Mouse (Mus musculus) central nervous system, embryonic 14 days (tissue): ENCODE results near the gene Fndc7. TPM values are rescaled to one million over a fixed set of nuclear protein-coding genes. Genes with fewer than 3 reads are reported as not detected.

Source experiments
- polyA plus RNA-seq: library from polyadenylated mRNA; depleted of rRNA; stranded (reverse); fragments of >200 nt; gene quantifications from 2 replicates; pipeline ENCODE4 v1.2.3, GENCODE M21; 2012; rRNA removed

Fndc7 gene
- polyA plus RNA-seq = 0.04 and 0.06 TPM in 2 replicates

DNA sequence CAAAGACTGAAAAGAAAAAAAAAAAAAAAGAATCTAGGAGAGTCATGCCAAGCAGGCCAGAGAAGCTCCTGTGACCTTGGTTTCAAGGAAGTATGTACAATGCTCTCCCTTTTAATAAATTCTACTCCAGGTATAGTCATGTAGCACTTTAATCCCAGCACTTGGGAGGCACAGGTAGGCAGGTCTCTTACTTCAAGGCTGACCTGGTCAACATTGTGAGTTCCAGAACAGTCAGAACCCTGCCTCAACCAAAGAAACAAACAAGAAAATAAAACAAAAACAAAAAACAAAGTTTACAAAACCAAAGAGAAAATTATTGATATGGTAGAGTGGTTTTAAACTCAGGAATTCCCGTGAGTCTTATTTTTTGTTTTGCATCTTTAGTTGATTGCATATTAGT lies at the start of gene Fndc7:
TSS of gene Fndc7 (minus strand) at position 101 of the 400 bp plus-strand sequence.

GRCm38 (mm10) chr3:108939573-108939972 lies 49.8 kb upstream of the Fndc7 start, which contains the start of gene Henmt1:
Henmt1 (plus strand) TSS chr3:108939873.

DNA sequence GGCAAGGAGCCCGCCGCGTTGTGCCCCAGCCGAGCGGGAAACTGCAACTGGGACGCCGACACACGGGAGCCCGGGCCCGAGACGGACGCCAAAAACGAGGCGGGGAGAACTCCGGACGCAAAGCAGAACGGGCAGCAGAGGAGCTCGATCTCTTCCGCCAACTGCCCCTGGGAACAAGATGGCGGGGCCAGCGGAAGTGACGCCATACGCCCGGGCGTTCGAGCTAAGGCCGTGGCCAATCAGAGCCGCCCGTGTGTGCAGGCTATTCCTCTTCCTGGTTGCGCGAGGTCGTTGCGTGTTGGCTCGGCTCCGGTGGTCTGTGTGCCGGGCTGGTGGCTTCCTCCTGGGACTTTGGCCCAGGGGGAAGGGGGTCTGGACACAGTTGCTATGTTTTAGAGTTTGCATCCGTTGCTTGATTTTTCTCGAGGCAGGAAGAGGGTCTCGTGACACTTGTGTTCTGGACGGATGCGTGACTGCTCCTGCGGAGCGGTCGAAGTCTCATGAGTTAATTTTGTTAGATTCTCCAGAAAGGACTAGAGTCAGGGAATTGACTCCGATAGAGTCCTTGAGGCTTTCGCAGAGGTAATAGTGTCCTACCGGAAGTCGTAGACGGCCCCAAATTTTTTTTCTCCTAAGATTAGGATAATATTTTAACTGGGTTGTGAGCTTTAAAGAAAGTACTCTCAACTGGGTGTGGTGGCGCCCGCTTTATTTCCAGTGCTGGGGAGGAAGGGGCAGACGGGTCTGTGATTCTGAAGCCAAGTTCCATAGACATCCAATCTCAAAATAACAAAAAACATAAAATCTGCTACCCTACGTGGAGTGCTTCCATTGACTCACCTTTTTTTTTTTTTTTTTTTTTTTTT lies 22.0 kb upstream of the Fndc7 start, which contains the start of gene Prpf38b:
TSS of gene Prpf38b (minus strand) at position 180 of the 866 bp plus-strand sequence.

DNA sequence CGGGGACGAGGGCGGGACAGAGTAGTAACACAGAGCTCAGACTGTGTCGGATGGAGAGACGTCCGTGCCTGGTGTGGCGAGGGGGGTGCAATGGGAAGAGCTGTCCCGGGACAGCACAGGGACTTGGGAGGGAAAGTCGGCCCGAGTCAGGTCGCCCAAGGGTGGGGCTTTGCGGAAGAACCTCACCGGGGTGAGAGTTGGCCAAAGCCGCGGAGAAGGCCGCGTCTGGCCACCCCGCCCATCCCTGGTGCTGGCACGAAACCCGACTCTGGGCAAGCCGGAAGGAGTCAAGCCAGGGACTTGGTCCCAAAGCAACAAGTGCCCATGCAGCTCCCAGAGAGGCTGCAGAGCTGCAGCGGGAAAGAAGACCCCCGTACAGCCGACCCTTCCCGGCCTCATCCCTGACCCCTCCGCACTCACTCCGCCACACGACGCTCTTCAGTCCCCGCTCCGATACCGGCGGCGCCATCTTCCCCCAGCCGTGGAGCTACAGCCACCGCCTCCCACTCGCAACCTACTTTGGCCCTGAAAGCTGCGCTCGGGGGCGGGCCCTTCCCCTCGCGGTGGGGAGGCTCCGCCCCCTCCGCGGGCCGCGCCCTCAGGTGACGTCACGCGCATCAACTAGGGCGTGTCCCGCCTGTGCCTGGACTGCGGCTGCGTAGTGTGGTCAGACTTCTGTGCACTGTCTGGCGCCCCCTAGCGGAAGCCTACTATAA lies 49.6 kb downstream of the Fndc7 start, which contains the start of gene Stxbp3:
TSS of gene Stxbp3 (minus strand) at position 527 of the 716 bp plus-strand sequence.

Other genes starting within 250 kb of the Fndc7 start
- 59.0 and 61.8 TPM in 2 replicates for gene Clcc1, start 236.1 kb downstream of the Fndc7 start, polyA plus RNA-seq
- gene Gpsm2, start 167.7 kb downstream of the Fndc7 start, polyA plus RNA-seq = 20.0 and 27.7 TPM in 2 replicates
- gene Aknad1, start 150.3 kb downstream of the Fndc7 start, polyA plus RNA-seq = 0.04 and 0.40 TPM in 2 replicates
- 14.8 and 18.0 TPM in 2 replicates for gene Stxbp3, start 49.5 kb downstream of the Fndc7 start, polyA plus RNA-seq
- gene Prpf38b, start 21.7 kb upstream of the Fndc7 start, polyA plus RNA-seq = 91.2 and 95.8 TPM in 2 replicates
- 0.84 and 0.98 TPM in 2 replicates for gene Henmt1, start 49.9 kb upstream of the Fndc7 start, polyA plus RNA-seq
- 0.95 and 1.2 TPM in 2 replicates for gene Gm9857, start 50.4 kb upstream of the Fndc7 start, polyA plus RNA-seq
- 19.5 and 22.8 TPM in 2 replicates for gene Fam102b, start 137.6 kb upstream of the Fndc7 start, polyA plus RNA-seq
- gene Slc25a54, start 190.5 kb upstream of the Fndc7 start, polyA plus RNA-seq = not detected in 2 replicates
- gene Slc25a24, start 233.1 kb upstream of the Fndc7 start, polyA plus RNA-seq = 6.9 and 12.1 TPM in 2 replicates